Mouse (Mus musculus) frontal cortex, postnatal 36 days (tissue): ENCODE data around the gene Ptprg.

Experiments
- DNase-seq, 2 experiments: peaks; one replicate each; pipeline ENCODE4 v3.0.0; 2022; ENCODE audit warnings: low spot score in 2 of 2

Ptprg gene

GRCm38 (mm10) chr14:11822830-11823700, 269.7 kb downstream of the Ptprg start:
- no peak for DNase-seq

- DNase-seq = no peak
Measured at GRCm38 (mm10) chr14:11823701-11824095, 270.4 kb downstream of the Ptprg start.

GRCm38 (mm10) chr14:11824915-11825314, 271.6 kb downstream of the Ptprg start:
- no peak for DNase-seq

GRCm38 (mm10) chr14:11825551-11825950, 272.2 kb downstream of the Ptprg start:
- DNase-seq = no peak

GRCm38 (mm10) chr14:11828086-11828485, 274.8 kb downstream of the Ptprg start:
- DNase-seq = no peak

GRCm38 (mm10) chr14:11833678-11834077, 280.3 kb downstream of the Ptprg start:
- no peak for DNase-seq

GRCm38 (mm10) chr14:11835706-11836445, 282.5 kb downstream of the Ptprg start:
- no peak for DNase-seq

GRCm38 (mm10) chr14:11837714-11838113, 284.4 kb downstream of the Ptprg start:
- peak in 1 of 2 experiments; percentile 34 for DNase-seq

GRCm38 (mm10) chr14:11841621-11842020, 288.3 kb downstream of the Ptprg start:
- no peak for DNase-seq

GRCm38 (mm10) chr14:11852896-11853295, 299.6 kb downstream of the Ptprg start:
- DNase-seq = no peak

- no peak for DNase-seq
Measured at GRCm38 (mm10) chr14:11855499-11855898, 302.2 kb downstream of the Ptprg start.

- DNase-seq = no peak
Measured at GRCm38 (mm10) chr14:11857928-11858481, 304.7 kb downstream of the Ptprg start.

- peak in 1 of 2 experiments; percentile 45 for DNase-seq
Measured at GRCm38 (mm10) chr14:11863286-11863685, 310.0 kb downstream of the Ptprg start.

- DNase-seq = no peak
Measured at GRCm38 (mm10) chr14:11864840-11865239, 311.5 kb downstream of the Ptprg start.

- DNase-seq = no peak
Measured at GRCm38 (mm10) chr14:11865332-11865731, 312.0 kb downstream of the Ptprg start.

- DNase-seq = no peak
Measured at GRCm38 (mm10) chr14:11865872-11866271, 312.5 kb downstream of the Ptprg start.

- no peak for DNase-seq
Measured at GRCm38 (mm10) chr14:11866416-11866815, 313.1 kb downstream of the Ptprg start.

- DNase-seq = no peak
Measured at GRCm38 (mm10) chr14:11868636-11869035, 315.3 kb downstream of the Ptprg start.

GRCm38 (mm10) chr14:11871752-11872344, 318.5 kb downstream of the Ptprg start:
- no peak for DNase-seq

GRCm38 (mm10) chr14:11874266-11874665, 320.9 kb downstream of the Ptprg start:
- no peak for DNase-seq

- peak in 1 of 2 experiments; percentile 63 for DNase-seq
Measured at GRCm38 (mm10) chr14:11874960-11875889, 321.9 kb downstream of the Ptprg start.
